Mouse (Mus musculus) midbrain, embryonic 10.5 days (tissue): Measurements from ENCODE around the gene Traf3ip1. TPM values are rescaled to one million over a fixed set of nuclear protein-coding genes. Genes with fewer than 3 reads are reported as not detected.

ENCODE experiments used
- DNase-seq: peaks from one replicate; pipeline ENCODE4 v3.0.0-alpha.2; 2017; ENCODE audit warnings: low spot score
- H3K27ac ChIP-seq: fragments of 300-500 bp; sonication (generic); replicated peaks from 2 replicates; pipeline ENCODE4 v1.5.1; 2016; ENCODE audit warnings: mild to moderate bottlenecking
- H3K27me3 ChIP-seq: fragments of 300-500 bp; sonication (generic); 2 replicates; pipeline ENCODE4 v1.6.1; 2016; ENCODE audit warnings: low read depth, mild to moderate bottlenecking; ENCODE audit not compliant: poor library complexity, severe bottlenecking
- H3K36me3 ChIP-seq: fragments of 300-500 bp; sonication (generic); 2 replicates; pipeline ENCODE4 v1.6.1; 2016; ENCODE audit warnings: mild to moderate bottlenecking, moderate library complexity
- H3K4me1 ChIP-seq: fragments of 300-500 bp; sonication (generic); 2 replicates; pipeline ENCODE4 v1.6.1; 2016
- H3K4me3 ChIP-seq: fragments of 300-500 bp; sonication (generic); 2 replicates; pipeline ENCODE4 v1.5.1; 2016; ENCODE audit warnings: mild to moderate bottlenecking, moderate library complexity
- H3K9me3 ChIP-seq: fragments of 300-500 bp; sonication (generic); replicated peaks from 2 replicates; pipeline ENCODE4 v1.6.1; 2016; ENCODE audit warnings: mild to moderate bottlenecking
- WGBS: fragments of 180-500 bp; shearing (Covaris S2); methylation state at CpG from one replicate; pipeline ENCODE4 v1.1.7; 2016; 5-methylcytosine and 5-hydroxymethylcytosine counted together
- polyA plus RNA-seq: library from polyadenylated mRNA; unstranded; fragments of >200 nt; fragmentation: Nextera tagmentation; extraction: Ambion mirVana; gene quantifications from 2 replicates; pipeline ENCODE4 v1.2.1, GENCODE M21; 2016

The Traf3ip1 gene
- polyA plus RNA-seq, 1 experiment from 2014 or later: 10.5 TPM

GRCm38 (mm10) chr1:91574208-91574607 lies 79.8 kb downstream of the Traf3ip1 start:
- Histone ChIP-seq H3K36me3 (no peaks in the 10 kb centered on the region), H3K9me3 (no peaks in the 10 kb centered on the region), H3K27ac (no peak overlapping the region), H3K4me3 (no peak overlapping the region), H3K27me3 (no peaks in the 10 kb centered on the region), H3K4me1 (peaks cover 11% of the 10 kb centered on the region)
- WGBS: 72% methylated on average over 3 of the region's 3 CpGs
- peak; percentile 28 for DNase-seq

GRCm38 (mm10) chr1:91577883-91578517 lies 83.6 kb downstream of the Traf3ip1 start:
- Histone ChIP-seq H3K9me3 (no peaks in the 10 kb centered on the region), H3K4me1 (peaks cover 11% of the 10 kb centered on the region), H3K27me3 (no peaks in the 10 kb centered on the region), H3K4me3 (no peak overlapping the region), H3K27ac (peak overlapping the region; percentile 57; the same call in 1 of the 2 replicates), H3K36me3 (no peaks in the 10 kb centered on the region)
- WGBS: 86% methylated on average over 7 of the region's 7 CpGs
- DNase-seq: no peak

Other genes starting within 250 kb of the Traf3ip1 start
- 87.8 and 92.1 TPM in 2 replicates for gene Ube2f, start 244.3 kb upstream of the Traf3ip1 start, polyA plus RNA-seq
- gene Scly, start 196.3 kb upstream of the Traf3ip1 start, polyA plus RNA-seq: 17.3 and 18.6 TPM in 2 replicates
- gene Espnl, start 172.6 kb upstream of the Traf3ip1 start, polyA plus RNA-seq: not detected in 2 replicates
- gene Klhl30, start 143.6 kb upstream of the Traf3ip1 start, polyA plus RNA-seq: 0.04 and 0.17 TPM in 2 replicates
- gene Erfe, start 128.2 kb upstream of the Traf3ip1 start, polyA plus RNA-seq: 0.42 and 1.2 TPM in 2 replicates
- 173 and 177 TPM in 2 replicates for gene Ilkap, start 95.8 kb upstream of the Traf3ip1 start, polyA plus RNA-seq
- gene Hes6, start 80.6 kb upstream of the Traf3ip1 start, polyA plus RNA-seq: 213 and 329 TPM in 2 replicates
- 2.5 and 4.0 TPM in 2 replicates for gene Per2, start 35.3 kb upstream of the Traf3ip1 start, polyA plus RNA-seq
- 8.2 and 9.4 TPM in 2 replicates for gene Asb1, start 45.9 kb downstream of the Traf3ip1 start, polyA plus RNA-seq